Mouse (Mus musculus): Measurements from ENCODE around the gene Socs3.

- no peak for TF ChIP-seq CTCF (IDR thresholded peaks at IDR 0.05; ENCODE audit: control insufficient read depth, insufficient read depth, insufficient replicate concordance, low read depth, low read length)
- TF ChIP-seq POLR2A (IDR thresholded peaks at IDR 0.05; ENCODE audit: control insufficient read depth, low read depth, low read length), result no peak
These were observed 29.6 kb upstream of the Socs3 start for GRCm38 (mm10) chr11:117999260-117999934.
